In the genomic region with DNA sequence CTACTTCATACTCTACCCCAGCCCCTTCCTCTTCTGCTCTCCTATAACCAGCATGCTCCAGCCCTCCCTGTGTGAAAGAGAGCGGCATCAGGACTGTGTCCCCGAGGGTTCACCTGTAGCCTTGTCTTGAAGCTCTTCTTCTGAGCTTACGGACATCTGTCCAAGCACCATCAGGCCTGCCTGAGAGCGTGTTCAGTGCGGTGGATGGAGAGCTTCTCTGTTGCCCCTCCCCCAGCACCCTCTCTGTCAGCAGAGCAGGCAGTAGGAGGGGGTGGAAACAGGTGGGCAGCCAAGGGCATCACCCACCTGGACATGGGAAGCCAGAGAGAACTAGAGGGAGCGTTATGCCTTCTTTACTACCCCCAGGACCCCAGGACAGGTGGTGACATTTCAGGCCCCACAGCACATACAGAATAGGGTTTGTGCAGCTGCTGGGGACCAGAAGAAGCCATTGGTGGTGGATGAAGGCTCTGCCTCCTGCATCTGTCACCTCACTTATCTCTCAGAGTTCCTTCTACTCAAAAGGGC, we compare ENCODE assay signal across 17 mouse cellular contexts. TPM values are rescaled to one million over a fixed set of nuclear protein-coding genes. Genes with fewer than 3 reads are reported as not detected.
DNase-seq lines count a peak whose midpoint lies in the region; ATAC-seq and TF ChIP-seq lines count a peak whose summit lies in the region.
"Had no signal": no experiment of that assay in that cellular context is flagged by ENCODE, and none has a peak within 500 bp of the region (broad histone marks: within the 10 kb centered on the region; RNA-seq: fewer than 3 reads in every experiment).

No protein-coding gene starts in this region.

- H3K36me3 ChIP-seq in embryonic facial prominence, embryonic 13.5 days, result peaks cover 64% of the 10 kb centered on the region
- peaks cover 4% of the 10 kb centered on the region; the same call in 1 of the 2 replicates for H3K36me3 ChIP-seq in hindbrain, embryonic 11.5 days (ENCODE audit: control insufficient read depth, insufficient read depth, low read length)
- H3K36me3 ChIP-seq in midbrain, embryonic 13.5 days, result peaks cover 65% of the 10 kb centered on the region
- peaks cover 79% of the 10 kb centered on the region for H3K36me3 ChIP-seq in liver, postnatal 0 days (replicated peaks; ENCODE audit: insufficient read depth, low read length)

- H3K9me3 ChIP-seq in embryonic facial prominence, embryonic 13.5 days, result no peaks in the 10 kb centered on the region
- H3K9me3 ChIP-seq in hindbrain, embryonic 11.5 days (ENCODE audit: control insufficient read depth, low read length), result no peaks in the 10 kb centered on the region
- no peaks in the 10 kb centered on the region for H3K9me3 ChIP-seq in midbrain, embryonic 13.5 days
- no peaks in the 10 kb centered on the region for H3K9me3 ChIP-seq in liver, postnatal 0 days (ENCODE audit: low read length)

- H3K4me1 ChIP-seq in embryonic facial prominence, embryonic 13.5 days, result peaks cover 34% of the 10 kb centered on the region
- peaks cover 8% of the 10 kb centered on the region for H3K4me1 ChIP-seq in hindbrain, embryonic 11.5 days (replicated peaks; ENCODE audit: control insufficient read depth, insufficient read depth, low read length)
- peaks cover 90% of the 10 kb centered on the region for H3K4me1 ChIP-seq in midbrain, embryonic 13.5 days (replicated peaks)
- no peaks in the 10 kb centered on the region for H3K4me1 ChIP-seq in liver, postnatal 0 days (ENCODE audit: insufficient read depth)

- no peak for TF ChIP-seq CTCF in liver, postnatal 0 days (IDR thresholded peaks at IDR 0.05; ENCODE audit: low read depth)

- H3K27me3 ChIP-seq in embryonic facial prominence, embryonic 13.5 days, result no peaks in the 10 kb centered on the region
- no peaks in the 10 kb centered on the region for H3K27me3 ChIP-seq in hindbrain, embryonic 11.5 days (ENCODE audit: control insufficient read depth, insufficient read depth, low read length)
- H3K27me3 ChIP-seq in midbrain, embryonic 13.5 days, result 0 out of 2 replicates have a peak, but pooled peaks cover 15% of the 10 kb centered on the region
- no peaks in the 10 kb centered on the region for H3K27me3 ChIP-seq in liver, postnatal 0 days (ENCODE audit: insufficient read depth, low read length)

- TF ChIP-seq EP300 in liver, postnatal 0 days (IDR thresholded peaks at IDR 0.05; ENCODE audit: low read depth), result no peak

- no peak overlapping the region for H3K4me2 ChIP-seq in embryonic facial prominence, embryonic 13.5 days
- H3K4me2 ChIP-seq in hindbrain, embryonic 11.5 days (replicated peaks; ENCODE audit: low read depth, low read length), result no peak overlapping the region
- peak overlapping the region; percentile 41; the same call in 1 of the 2 replicates for H3K4me2 ChIP-seq in midbrain, embryonic 13.5 days (replicated peaks)
- H3K4me2 ChIP-seq in liver, postnatal 0 days (ENCODE audit: low read depth, low read length), result no peak overlapping the region
- H3K4me2 ChIP-seq: liver, embryonic 11.5 days had no signal

- H3K27ac ChIP-seq in embryonic facial prominence, embryonic 13.5 days, result peak overlapping the region; percentile 78; the same call in 1 of the 2 replicates
- no peak overlapping the region for H3K27ac ChIP-seq in hindbrain, embryonic 11.5 days (ENCODE audit: low read depth, low read length)
- peak overlapping the region; percentile 95 for H3K27ac ChIP-seq in midbrain, embryonic 13.5 days
- no peak overlapping the region for H3K27ac ChIP-seq in liver, postnatal 0 days (ENCODE audit: low read depth)
- H3K27ac ChIP-seq: gastrocnemius, adult 2 months; heart, adult 2 months had no signal

- no peak overlapping the region for H3K4me3 ChIP-seq in embryonic facial prominence, embryonic 13.5 days
- no peak overlapping the region for H3K4me3 ChIP-seq in hindbrain, embryonic 11.5 days (ENCODE audit: low read depth, low read length)
- no peak overlapping the region for H3K4me3 ChIP-seq in midbrain, embryonic 13.5 days (replicated peaks)
- H3K4me3 ChIP-seq in liver, postnatal 0 days (ENCODE audit: low read depth, low read length), result no peak overlapping the region
- H3K4me3 ChIP-seq: erythroblast, embryonic 14.5 days; heart, adult 2 months had no signal

- DNase-seq in A20 (ENCODE audit: low read depth, low spot score), result peak; percentile 90
- no peak for DNase-seq in hindbrain, embryonic 11.5 days (ENCODE audit: low spot score)
- DNase-seq in urinary bladder, postnatal 25 days (ENCODE audit: low spot score), result no peak
- no peak for DNase-seq in right cerebral cortex, postnatal 4 days
- DNase-seq in heart, postnatal 10 days, result no peak
- DNase-seq in liver, postnatal 0 days, result no peak
- DNase-seq: adrenal gland, postnatal 36 days; kidney, adult 18-20 months; thymus, adult 2 months had no signal

- 81% methylated on average over 6 of the region's 6 CpGs for WGBS in embryonic facial prominence, embryonic 13.5 days
- WGBS in hindbrain, embryonic 11.5 days, result 70% methylated on average over 6 of the region's 6 CpGs
- 55% methylated on average over 6 of the region's 6 CpGs for WGBS in midbrain, embryonic 13.5 days
- 84% methylated on average over 6 of the region's 6 CpGs for WGBS in liver, postnatal 0 days (ENCODE audit: insufficient replicate concordance)

- ATAC-seq in embryonic facial prominence, embryonic 13.5 days (ENCODE audit: insufficient number of reproducible peaks, insufficient read depth, low FRiP score, low TSS enrichment, low read depth), result no peak
- ATAC-seq in hindbrain, embryonic 11.5 days (ENCODE audit: low FRiP score), result 0 out of 2 replicates have a peak, but pooled peaks have one; percentile 25
- peak; percentile 53 for ATAC-seq in midbrain, embryonic 13.5 days
- ATAC-seq in liver, postnatal 0 days, result no peak

- intact Hi-C loops in heart, postnatal 10 days (cut with DNase I), result no loop called here

- H3K9ac ChIP-seq in embryonic facial prominence, embryonic 13.5 days, result no peak overlapping the region
- no peak overlapping the region for H3K9ac ChIP-seq in hindbrain, embryonic 11.5 days (ENCODE audit: low read depth, low read length)
- H3K9ac ChIP-seq in midbrain, embryonic 13.5 days (replicated peaks), result peak overlapping the region; percentile 44
- no peak overlapping the region for H3K9ac ChIP-seq in liver, postnatal 0 days (replicated peaks)

RNA-seq across cellular contexts. Expression of gene Pipox, which starts 42.3 kb away (rescaled TPM):
- polyA plus RNA-seq in embryonic facial prominence, embryonic 13.5 days (2015; fragmentation: Nextera tagmentation; extraction: Ambion mirVana), result 1.1 and 1.3 TPM in 2 replicates
- 7.6 and 8.6 TPM in 2 replicates for polyA plus RNA-seq in hindbrain, embryonic 11.5 days (2014; fragmentation: Nextera tagmentation; extraction: Ambion mirVana)
- polyA plus RNA-seq in midbrain, embryonic 13.5 days (2015; fragmentation: Nextera tagmentation; extraction: Ambion mirVana), result 8.6 and 11.0 TPM in 2 replicates
- 1 to 10 TPM; 1.2 to 1.4 TPM for total RNA-seq in heart, postnatal 10 days (2021)
- polyA plus RNA-seq in liver, postnatal 0 days (2015; fragmentation: Nextera tagmentation; extraction: Ambion mirVana), result 48.9 and 53.4 TPM in 2 replicates
- total RNA-seq: gastrocnemius, adult 2 months; megakaryocyte-erythroid progenitor cell, adult 5-6 weeks; neutrophil, adult 5-6 weeks had no signal
- polyA plus RNA-seq: erythroblast, embryonic 14.5 days had no signal

Comparison
In these comparisons a context has a peak if more than half of its experiments do, and no peak if none do; other contexts are left out.
1. ATAC-seq: peak in hindbrain, embryonic 11.5 days (single experiment) and midbrain, embryonic 13.5 days (single experiment); none in embryonic facial prominence, embryonic 13.5 days (single experiment) and liver, postnatal 0 days (single experiment).
2. H3K27ac ChIP-seq: peak in embryonic facial prominence, embryonic 13.5 days (single experiment) and midbrain, embryonic 13.5 days (single experiment); none in hindbrain, embryonic 11.5 days (single experiment) and liver, postnatal 0 days (single experiment).